Mouse (Mus musculus) forebrain, embryonic 16.5 days (tissue): ENCODE results near the gene Lcn6. TPM values are rescaled to one million over a fixed set of nuclear protein-coding genes. Genes with fewer than 3 reads are reported as not detected.
A peak's percentile ranks its signal among the peaks of the same experiment; 100 is the strongest.
"Not testable (repeated sequence)": the region's sequence is repeated elsewhere in the genome, so short reads cannot be mapped to it uniquely, and the experiment has no call there.

Experiments
- ATAC-seq: fragments of 200-750 bp; cut with Nextera tagmentation; 2 replicates; pipeline ENCODE4 v1.8.0; 2017; ENCODE audit warnings: mild to moderate bottlenecking, moderate library complexity
- H3K27ac ChIP-seq: fragments of 300-500 bp; sonication (generic); 2 replicates; pipeline ENCODE4 v1.5.1; 2014; ENCODE audit warnings: low read length, control low read depth
- H3K27me3 ChIP-seq: fragments of 300-500 bp; sonication (generic); replicated peaks from 2 replicates; pipeline ENCODE4 v1.6.1; 2014; ENCODE audit warnings: low read length; ENCODE audit not compliant: control insufficient read depth, insufficient read depth
- H3K36me3 ChIP-seq: fragments of 300-500 bp; sonication (generic); 2 replicates; pipeline ENCODE4 v1.6.1; 2014; ENCODE audit not compliant: control insufficient read depth, insufficient read depth
- H3K4me1 ChIP-seq: fragments of 300-500 bp; sonication (generic); replicated peaks from 2 replicates; pipeline ENCODE4 v1.6.1; 2014; ENCODE audit warnings: low read length; ENCODE audit not compliant: control insufficient read depth, insufficient read depth
- H3K4me2 ChIP-seq: fragments of 300-500 bp; sonication (generic); 2 replicates; pipeline ENCODE4 v1.6.1; 2014; ENCODE audit warnings: mild to moderate bottlenecking, low read length, control low read depth
- H3K4me3 ChIP-seq: fragments of 300-500 bp; sonication (generic); replicated peaks from 2 replicates; pipeline ENCODE4 v1.5.1; 2014; ENCODE audit warnings: mild to moderate bottlenecking, low read length, control low read depth
- H3K9ac ChIP-seq: fragments of 300-500 bp; sonication (generic); replicated peaks from 2 replicates; pipeline ENCODE4 v1.6.1; 2014; ENCODE audit warnings: low read depth, low read length, control low read depth
- H3K9me3 ChIP-seq: fragments of 300-500 bp; sonication (generic); 2 replicates; pipeline ENCODE4 v1.6.1; 2016; ENCODE audit warnings: low read length; ENCODE audit not compliant: control insufficient read depth
- WGBS: fragments of 180-500 bp; shearing (Covaris S2); extraction: QIAGEN DNeasy Blood & Tissue Kit; methylation state at CpG from one replicate; pipeline ENCODE4 v1.1.7; 2014; 5-methylcytosine and 5-hydroxymethylcytosine counted together
- polyA plus RNA-seq: library from polyadenylated mRNA; unstranded; fragments of >200 nt; fragmentation: Nextera tagmentation; extraction: Ambion mirVana; gene quantifications from 2 replicates; pipeline ENCODE4 v1.2.1, GENCODE M21; 2015

The Lcn6 gene
- polyA plus RNA-seq, 1 experiment from 2014 or later, result not detected

DNA sequence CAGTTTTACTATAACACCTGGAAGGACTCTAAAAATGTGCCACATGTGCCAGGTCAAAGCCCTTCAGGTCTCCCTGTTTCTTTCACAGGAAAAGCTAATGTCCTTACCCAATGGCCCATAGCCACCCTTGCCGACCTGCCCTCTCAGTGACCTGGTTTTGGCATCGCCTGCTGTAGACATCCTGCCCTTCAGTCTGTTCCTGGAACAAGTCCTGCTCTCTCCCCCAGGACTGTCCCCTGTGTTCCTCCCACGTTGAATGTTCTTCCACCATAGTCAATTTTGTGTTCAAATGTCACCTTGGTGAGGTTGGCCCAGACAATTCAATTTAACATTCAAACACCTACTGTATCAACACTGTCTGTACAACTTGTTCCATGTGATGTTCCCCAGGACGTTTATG lies 20.4 kb downstream of the Lcn6 start:
- Histone ChIP-seq H3K9me3 (no peaks in the 10 kb centered on the region), H3K27me3 (no peaks in the 10 kb centered on the region), H3K36me3 (no peaks in the 10 kb centered on the region), H3K4me2 (no peak overlapping the region), H3K4me3 (no peak overlapping the region), H3K4me1 (no peaks in the 10 kb centered on the region), H3K27ac (no peak overlapping the region), H3K9ac (no peak overlapping the region)
- 66% methylated on average over 4 of the region's 4 CpGs for WGBS
- ATAC-seq, result no peak

DNA sequence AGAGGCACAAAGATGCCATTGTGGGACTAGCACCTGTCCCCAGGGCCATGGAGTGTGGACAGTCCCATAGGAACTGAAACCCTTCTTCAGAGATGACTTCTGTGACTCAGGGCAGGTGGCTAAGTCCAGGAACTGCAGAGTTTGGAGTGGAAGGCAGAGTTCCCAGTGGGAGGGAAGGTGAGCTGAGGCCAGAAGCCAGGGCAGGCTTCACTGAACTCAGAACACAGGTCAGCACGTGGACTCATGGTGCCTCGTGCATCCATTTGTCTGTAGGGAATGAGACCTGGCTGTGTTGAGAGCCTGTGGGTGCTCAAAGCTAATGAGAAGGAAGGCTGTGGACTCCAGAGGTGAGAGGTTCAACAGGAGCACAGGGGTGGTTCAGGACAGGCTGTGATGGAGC lies 22.1 kb downstream of the Lcn6 start:
- Histone ChIP-seq H3K27ac (no peak overlapping the region), H3K36me3 (no peaks in the 10 kb centered on the region), H3K4me2 (no peak overlapping the region), H3K9me3 (no peaks in the 10 kb centered on the region), H3K4me1 (no peaks in the 10 kb centered on the region), H3K4me3 (no peak overlapping the region), H3K9ac (no peak overlapping the region), H3K27me3 (no peaks in the 10 kb centered on the region)
- WGBS, result 96% methylated on average over 2 of the region's 2 CpGs
- no peak for ATAC-seq

DNA sequence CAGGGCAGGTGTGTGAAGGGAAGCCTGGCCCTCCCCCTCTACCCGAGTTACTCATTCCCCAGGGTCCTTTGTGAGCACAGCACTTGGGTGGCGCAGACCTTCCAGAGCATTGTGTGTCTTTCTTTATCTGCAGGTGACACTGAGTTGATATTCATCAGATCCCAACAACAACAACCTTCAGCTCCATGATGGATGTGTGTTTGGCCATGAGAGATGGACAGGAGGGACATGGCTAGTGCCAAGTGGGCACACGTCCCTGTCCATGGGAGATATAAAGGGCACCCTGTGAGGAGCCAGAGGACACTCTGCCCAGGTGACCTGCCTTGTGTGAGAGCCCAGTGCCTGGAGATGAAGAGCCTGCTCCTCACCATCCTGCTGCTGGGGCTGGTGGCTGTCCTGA lies 23.2 kb downstream of the Lcn6 start, which contains the start of gene Obp2a:
Gene Obp2a, plus strand, starts transcription at position 301 of the 400 bp plus-strand sequence.
- not testable (repeated sequence) for H3K36me3 ChIP-seq, ATAC-seq, H3K27ac ChIP-seq, H3K4me2 ChIP-seq, H3K27me3 ChIP-seq, H3K9ac ChIP-seq, H3K9me3 ChIP-seq, H3K4me3 ChIP-seq, H3K4me1 ChIP-seq
- WGBS, result 76% methylated on average over 3 of the region's 3 CpGs

DNA sequence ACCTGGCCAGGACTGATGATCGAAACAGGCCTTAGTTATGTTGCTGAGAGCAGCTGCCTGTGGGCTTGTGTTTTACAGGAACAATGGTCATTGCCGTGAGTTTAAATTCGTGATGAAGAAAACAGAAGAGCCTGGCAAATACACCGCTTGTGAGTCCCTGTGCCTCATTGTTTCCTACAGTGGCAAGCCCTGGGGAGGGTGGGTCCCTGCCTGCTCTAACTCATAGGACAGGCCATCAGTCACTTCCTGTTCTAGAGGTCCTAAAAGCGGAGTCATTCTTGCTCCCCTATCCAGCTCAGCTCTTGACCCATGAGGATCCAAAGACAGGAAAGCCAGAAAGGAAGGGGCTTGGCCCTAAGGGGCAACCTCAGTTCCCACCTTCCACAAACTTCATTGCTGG lies 24.4 kb downstream of the Lcn6 start:
- no peaks in the 10 kb centered on the region for H3K27me3 ChIP-seq
- no peak overlapping the region for H3K4me2 ChIP-seq
- no peaks in the 10 kb centered on the region for H3K4me1 ChIP-seq
- no peaks in the 10 kb centered on the region for H3K9me3 ChIP-seq
- no peak overlapping the region for H3K4me3 ChIP-seq
- no peak overlapping the region for H3K9ac ChIP-seq
- no peaks in the 10 kb centered on the region for H3K36me3 ChIP-seq
- ATAC-seq, result no peak
- 76% methylated on average over 5 of the region's 5 CpGs for WGBS
- H3K27ac ChIP-seq, result no peak overlapping the region

DNA sequence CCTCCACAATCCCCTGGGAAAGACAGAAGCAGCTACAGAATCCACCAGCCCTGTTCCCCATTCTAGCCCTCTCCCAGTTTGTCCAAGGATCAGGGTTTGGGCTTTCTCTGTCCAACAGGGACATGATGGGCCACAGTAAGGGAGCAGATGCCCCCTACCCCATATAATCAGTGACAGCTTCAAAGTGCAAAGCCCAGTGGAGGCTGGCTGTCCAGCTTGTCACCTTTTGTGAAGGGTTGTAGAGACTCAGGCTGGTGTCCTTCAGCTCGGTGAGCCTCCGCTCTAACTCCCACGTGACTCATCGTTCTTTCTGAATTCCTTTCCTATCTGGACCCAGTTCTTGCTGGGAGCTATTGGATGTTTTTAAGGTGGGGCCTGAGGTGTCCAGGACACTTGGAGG lies 27.1 kb downstream of the Lcn6 start:
- ATAC-seq, result no peak
- Histone ChIP-seq H3K4me2 (no peak overlapping the region), H3K4me3 (no peak overlapping the region), H3K36me3 (no peaks in the 10 kb centered on the region), H3K27ac (no peak overlapping the region), H3K27me3 (no peaks in the 10 kb centered on the region), H3K9ac (no peak overlapping the region), H3K9me3 (no peaks in the 10 kb centered on the region), H3K4me1 (peaks cover 9% of the 10 kb centered on the region)
- WGBS, result 92% methylated on average over 4 of the region's 4 CpGs

DNA sequence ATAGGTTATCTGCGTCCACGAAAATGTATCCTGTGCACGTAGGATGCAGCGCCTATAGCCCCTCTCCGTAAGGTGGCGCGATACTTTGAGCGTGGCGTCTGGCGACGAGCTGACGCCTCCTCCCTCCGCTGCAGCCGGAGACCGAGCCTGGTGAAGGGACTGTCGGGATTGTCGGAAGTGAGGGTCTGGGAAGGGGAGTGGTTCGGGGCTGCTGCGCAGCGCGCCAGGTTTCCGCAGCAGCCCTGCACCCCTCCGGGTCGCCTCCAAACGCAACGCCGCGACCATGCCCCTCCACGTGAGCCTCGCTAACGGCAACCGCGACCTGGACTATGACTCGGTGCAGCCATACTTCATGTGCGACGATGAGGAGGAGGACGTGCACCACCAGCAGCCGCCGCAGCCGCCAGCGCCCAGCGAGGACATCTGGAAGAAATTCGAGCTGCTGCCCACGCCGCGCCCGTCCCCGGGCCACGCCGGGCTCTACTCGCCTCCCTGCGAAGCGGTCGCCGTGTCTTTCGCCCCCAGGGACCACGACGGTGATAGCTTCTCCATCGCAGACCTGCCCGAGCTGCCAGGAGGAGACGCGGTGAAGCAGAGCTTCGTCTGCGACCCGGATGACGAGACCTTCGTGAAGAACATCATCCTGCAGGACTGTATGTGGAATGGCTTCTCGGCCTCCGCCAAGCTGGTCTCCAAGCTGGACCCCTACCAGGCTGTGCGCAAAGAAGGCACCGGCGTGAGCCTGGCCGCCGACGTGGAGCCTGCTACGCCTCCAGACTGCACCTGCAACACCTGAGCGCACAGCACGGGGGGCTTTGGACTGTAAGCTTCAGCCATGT lies 30.3 kb downstream of the Lcn6 start, which contains the start of gene Bmyc:
Gene Bmyc, plus strand, starts transcription at position 97 of the 839 bp plus-strand sequence.
- H3K36me3 ChIP-seq, result no peaks in the 10 kb centered on the region
- peak; percentile 98 for ATAC-seq
- WGBS, result under 1% methylated on average over 77 of the region's 78 CpGs

GRCm38 (mm10) chr2:25708121-25708520 lies 31.5 kb downstream of the Lcn6 start:
- no peaks in the 10 kb centered on the region for H3K36me3 ChIP-seq
- H3K4me2 ChIP-seq, result peak overlapping the region; percentile 46
- no peak overlapping the region for H3K9ac ChIP-seq
- peaks cover 19% of the 10 kb centered on the region for H3K4me1 ChIP-seq
- no peak for ATAC-seq
- no peaks in the 10 kb centered on the region for H3K9me3 ChIP-seq
- WGBS, result 87% methylated on average over 2 of the region's 2 CpGs
- no peaks in the 10 kb centered on the region for H3K27me3 ChIP-seq
- H3K4me3 ChIP-seq, result 0 out of 2 replicates have a peak overlapping the region, but pooled peaks have one; percentile 15
- no peak overlapping the region for H3K27ac ChIP-seq

More for the DNA sequence above, 30.3 kb downstream of the Lcn6 start, which contains the start of gene Bmyc:
- Histone ChIP-seq H3K4me2 (peak within 1 kb of the TSS; percentile 68), H3K9me3 (no peaks in the 10 kb centered on the region), H3K27me3 (no peaks in the 10 kb centered on the region), H3K4me1 (peaks cover 19% of the 10 kb centered on the region), H3K27ac (peak within 1 kb of the TSS; percentile 84), H3K9ac (peak within 1 kb of the TSS; percentile 69), H3K4me3 (peak within 1 kb of the TSS; percentile 90)

- not testable (repeated sequence) for H3K36me3 ChIP-seq, H3K4me2 ChIP-seq, H3K27me3 ChIP-seq, H3K9me3 ChIP-seq, H3K9ac ChIP-seq, ATAC-seq, H3K4me3 ChIP-seq, H3K27ac ChIP-seq
- whole genome bisulfite sequencing, result 88% methylated on average over 1 of the region's 1 CpGs
- peaks cover 19% of the 10 kb centered on the region for H3K4me1 ChIP-seq
These were observed 32.5 kb downstream of the Lcn6 start for GRCm38 (mm10) chr2:25709056-25709455.

DNA sequence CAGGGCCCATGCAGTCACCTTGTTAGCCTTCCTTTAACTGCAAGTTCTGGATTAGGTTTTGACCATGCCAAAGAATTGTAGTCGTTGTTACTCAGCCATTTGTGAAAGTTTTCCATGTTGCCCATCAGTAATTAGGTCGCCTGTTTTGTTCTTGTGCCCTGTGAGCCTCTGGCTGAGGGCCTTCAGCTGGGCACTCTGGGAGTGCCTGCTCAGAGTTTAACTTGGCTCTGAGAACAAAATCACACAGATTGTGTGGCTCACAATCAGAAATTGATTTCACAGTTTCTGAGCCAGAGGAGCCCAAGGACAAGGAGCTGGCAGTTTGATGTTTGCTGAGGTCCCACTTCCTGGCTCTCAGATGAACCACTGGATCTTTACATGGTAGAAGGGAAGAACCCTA lies 33.2 kb downstream of the Lcn6 start:
- not testable (repeated sequence) for H3K4me3 ChIP-seq, H3K9ac ChIP-seq, H3K36me3 ChIP-seq, H3K27me3 ChIP-seq, H3K27ac ChIP-seq, ATAC-seq, H3K9me3 ChIP-seq, H3K4me2 ChIP-seq
- 56% methylated on average over 2 of the region's 2 CpGs for WGBS
- peaks cover 19% of the 10 kb centered on the region for H3K4me1 ChIP-seq
